In genomic region chr3:15175811-15176210, GRCm38 (mm10) we compare ENCODE assay signal across 24 mouse cellular contexts.
DNase-seq lines count a peak whose midpoint lies in the region; ATAC-seq lines count a peak whose summit lies in the region.
"Had no signal": no experiment of that assay in that cellular context is flagged by ENCODE, and none has a peak within 500 bp of the region (broad histone marks: within the 10 kb centered on the region; RNA-seq: fewer than 3 reads in every experiment).

No protein-coding gene starts in this region.

- intact Hi-C loops in left cerebral cortex, postnatal 4 days (cut with DNase I): no loop called here

- no peaks in the 10 kb centered on the region for H3K9me3 ChIP-seq in kidney, embryonic 15.5 days (replicated peaks)
- H3K9me3 ChIP-seq: embryonic facial prominence, embryonic 10.5 days; embryonic facial prominence, embryonic 13.5 days; forebrain, embryonic 13.5 days; hindbrain, embryonic 12.5 days; hindbrain, embryonic 15.5 days had no signal

- no peaks in the 10 kb centered on the region for H3K27me3 ChIP-seq in kidney, embryonic 15.5 days
- H3K27me3 ChIP-seq: embryonic facial prominence, embryonic 13.5 days; forebrain, embryonic 13.5 days; hindbrain, embryonic 12.5 days; hindbrain, embryonic 15.5 days had no signal

- no peak overlapping the region for H3K27ac ChIP-seq in kidney, embryonic 15.5 days
- H3K27ac ChIP-seq: embryonic facial prominence, embryonic 10.5 days; embryonic facial prominence, embryonic 13.5 days; forebrain, embryonic 13.5 days; hindbrain, embryonic 12.5 days; hindbrain, embryonic 15.5 days had no signal

- H3K4me1 ChIP-seq in kidney, embryonic 15.5 days: no peaks in the 10 kb centered on the region
- H3K4me1 ChIP-seq: embryonic facial prominence, embryonic 13.5 days; forebrain, embryonic 13.5 days; hindbrain, embryonic 12.5 days; hindbrain, embryonic 15.5 days had no signal

- ATAC-seq in kidney, embryonic 15.5 days (replicated peaks; ENCODE audit: low FRiP score): no peak
- ATAC-seq: forebrain, embryonic 13.5 days; forebrain, embryonic 16.5 days had no signal

- 64% methylated on average over 2 of the region's 2 CpGs for WGBS in kidney, embryonic 15.5 days

- no peak overlapping the region for H3K9ac ChIP-seq in kidney, embryonic 15.5 days
- H3K9ac ChIP-seq: embryonic facial prominence, embryonic 13.5 days; forebrain, embryonic 13.5 days; hindbrain, embryonic 12.5 days; hindbrain, embryonic 15.5 days had no signal

- H3K36me3 ChIP-seq in kidney, embryonic 15.5 days: no peaks in the 10 kb centered on the region
- H3K36me3 ChIP-seq: embryonic facial prominence, embryonic 10.5 days; embryonic facial prominence, embryonic 13.5 days; hindbrain, embryonic 12.5 days; hindbrain, embryonic 15.5 days had no signal

- peak; percentile 75 for DNase-seq in A20 (ENCODE audit: low read depth, low spot score)
- peak; percentile 58 to 63 for DNase-seq in B cell, adult 2 months
- peak; percentile 12 for DNase-seq in spleen, adult 12 weeks (ENCODE audit: low spot score)
- DNase-seq in spleen, postnatal 36 days (ENCODE audit: low spot score in 2 of 2): peak; percentile 50 to 56
- DNase-seq in left cerebral cortex, postnatal 4 days: no peak
- DNase-seq in right cerebral cortex, adult 18-20 months: no peak
- DNase-seq: adrenal gland, adult 2 months; adrenal gland, postnatal 14 days; cerebellum, adult 11-12 months; cerebellum, adult 8-10 months; cerebellum, postnatal 10 days; cerebellum, postnatal 36 days; embryo, embryonic 11 days; gastrocnemius, postnatal 10 days; gastrocnemius, postnatal 36 days had no signal

- no peak overlapping the region for H3K4me3 ChIP-seq in kidney, embryonic 15.5 days (replicated peaks)
- H3K4me3 ChIP-seq: embryonic facial prominence, embryonic 10.5 days; embryonic facial prominence, embryonic 13.5 days; erythroblast, embryonic 14.5 days; forebrain, embryonic 13.5 days; hindbrain, embryonic 12.5 days; hindbrain, embryonic 15.5 days had no signal

- H3K4me2 ChIP-seq in kidney, embryonic 15.5 days: no peak overlapping the region
- H3K4me2 ChIP-seq: embryonic facial prominence, embryonic 13.5 days; forebrain, embryonic 13.5 days; heart, embryonic 11.5 days; hindbrain, embryonic 12.5 days; hindbrain, embryonic 15.5 days had no signal

Comparison
In these comparisons a context has a peak if more than half of its experiments do, and no peak if none do; other contexts are left out.
1. DNase-seq: peak in A20 (single experiment), B cell, adult 2 months (2 of 2), spleen, adult 12 weeks (single experiment) and spleen, postnatal 36 days (2 of 2); none in left cerebral cortex, postnatal 4 days (single experiment) and right cerebral cortex, adult 18-20 months (single experiment).